Mouse (Mus musculus) ES-E14 (cell line): ENCODE data around the gene Btbd1. TPM values are rescaled to one million over a fixed set of nuclear protein-coding genes. Genes with fewer than 3 reads are reported as not detected.

ENCODE experiments used
- DNase-seq: peaks from one replicate; pipeline ENCODE4 v3.0.0-alpha.2; 2013; ENCODE audit warnings: low read depth, low spot score
- H3K27ac ChIP-seq: 2 replicates; pipeline ENCODE4 v1.5.1; 2012; ENCODE audit warnings: low read depth, mild to moderate bottlenecking, low read length, moderate library complexity, mixed read lengths; ENCODE audit not compliant: poor library complexity, insufficient read depth, severe bottlenecking
- H3K36me3 ChIP-seq: 2 replicates; pipeline ENCODE4 v1.6.1; 2012; ENCODE audit warnings: mild to moderate bottlenecking, low read length, moderate library complexity, mixed read lengths; ENCODE audit not compliant: control insufficient read depth, poor library complexity, insufficient read depth, severe bottlenecking
- H3K4me1 ChIP-seq, 2 experiments: fragments of 150-350 bp in 1 of 2; sonication (generic) in 1 of 2; 2 replicates each; pipeline ENCODE4 v1.6.1; 2012; ENCODE audit warnings: low read length in 2 of 2, mild to moderate bottlenecking in 1 of 2, mixed read lengths in 1 of 2; ENCODE audit not compliant: control insufficient read depth in 2 of 2, insufficient read depth in 2 of 2, poor library complexity in 1 of 2
- H3K4me3 ChIP-seq, 2 experiments: fragments of 150-350 bp in 1 of 2; sonication (generic) in 1 of 2; 2 replicates each; pipeline ENCODE4 v1.5.1; 2012; ENCODE audit warnings: low read length in 2 of 2, low read depth in 1 of 2, mild to moderate bottlenecking in 1 of 2, mixed read lengths in 1 of 2; ENCODE audit not compliant: insufficient read depth in 1 of 2, poor library complexity in 1 of 2, severe bottlenecking in 1 of 2
- H3K9ac ChIP-seq: 2 replicates; pipeline ENCODE4 v1.6.1; 2012; ENCODE audit warnings: low read depth, mild to moderate bottlenecking, low read length, mixed read lengths; ENCODE audit not compliant: poor library complexity, insufficient read depth, severe bottlenecking
- H3K9me3 ChIP-seq: fragments of 150-350 bp; sonication (generic); 2 replicates; pipeline ENCODE4 v1.6.1; 2012; ENCODE audit warnings: low read depth, mild to moderate bottlenecking, low read length; ENCODE audit not compliant: control insufficient read depth, insufficient read depth
- CHD2 ChIP-seq: IDR thresholded peaks from 2 replicates; pipeline ENCODE4 v1.6.1; 2014; ENCODE audit warnings: mild to moderate bottlenecking, low read depth, low read length, inconsistent platforms
- HCFC1 ChIP-seq: IDR thresholded peaks from 2 replicates; pipeline ENCODE4 v1.6.1; 2012; ENCODE audit warnings: low read length, inconsistent platforms, borderline replicate concordance; ENCODE audit not compliant: insufficient read depth
- MAFK ChIP-seq: IDR thresholded peaks from 2 replicates; pipeline ENCODE4 v1.6.1; 2014; ENCODE audit warnings: mild to moderate bottlenecking, low read depth, low read length, inconsistent platforms; ENCODE audit not compliant: insufficient read depth
- ZC3H11A ChIP-seq: IDR thresholded peaks from 2 replicates; pipeline ENCODE4 v1.6.1; 2012; ENCODE audit warnings: low read depth, mild to moderate bottlenecking, inconsistent platforms, low read length, borderline replicate concordance
- ZNF384 ChIP-seq: IDR thresholded peaks from 2 replicates; pipeline ENCODE4 v1.6.1; 2012; ENCODE audit warnings: low read depth, low read length, inconsistent platforms
- in situ Hi-C, 2 experiments: fragments of 600-800 bp; cut with MboI; formaldehyde crosslinking; loops; one replicate each; pipeline ENCODE4 v1.15.1; 2025; ENCODE audit warnings: low sequenced_read_pairs in 2 of 2, inconsistent platforms in 1 of 2; ENCODE audit not compliant: unreplicated experiment in 2 of 2
- total RNA-seq: library from RNA; depleted of rRNA; stranded (reverse); fragments of 300-350 nt; gene quantifications from 2 replicates; pipeline ENCODE4 v1.2.3, GENCODE M21; 2012; rRNA removed

Gene Btbd1
- total RNA-seq, result 26.5 and 28.2 TPM in 2 replicates

DNA sequence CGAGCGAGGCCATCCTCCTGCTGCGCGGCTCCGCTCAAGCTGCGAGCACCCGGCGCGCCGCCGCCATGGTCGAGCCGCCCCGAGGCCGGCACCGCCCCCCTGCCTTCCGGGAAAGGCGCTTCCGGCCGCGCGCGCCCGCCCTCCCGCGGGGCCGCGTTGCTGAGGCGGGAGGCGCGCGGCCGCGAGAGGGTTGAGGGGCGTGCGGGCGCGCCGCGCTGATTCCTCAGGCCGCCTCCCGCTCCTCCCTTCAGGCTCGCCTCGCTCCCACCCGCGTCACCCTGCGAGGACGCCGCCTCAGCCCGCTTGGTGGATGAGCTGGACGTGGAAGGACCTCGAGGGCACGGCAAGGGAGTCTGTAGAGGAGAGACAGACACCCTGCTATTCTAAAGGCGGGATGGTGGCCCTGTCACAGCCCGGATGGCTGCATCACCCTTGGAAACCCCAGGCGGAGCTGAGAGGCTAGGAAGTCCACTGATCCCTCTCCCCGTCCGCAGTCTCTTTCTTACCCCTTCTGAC, at the start of gene Btbd1:
TSS of gene Btbd1 (minus strand) at position 53 of the 516 bp plus-strand sequence.
- Histone ChIP-seq H3K9ac (peak within 1 kb of the TSS; percentile 80), H3K27ac (peak within 1 kb of the TSS; percentile 4; the same call in 1 of the 2 replicates), H3K4me3 (peak within 1 kb of the TSS; percentile 80 to 88), H3K9me3 (no peaks in the 10 kb centered on the region), H3K4me1 (peaks cover 2 to 5% of the 10 kb centered on the region in 2 experiments; a peak in 3 of 4 replicates), H3K36me3 (no peaks in the 10 kb centered on the region)
- TF ChIP-seq HCFC1 (no peak), CHD2 (no peak), ZC3H11A (no peak), ZNF384 (no peak), MAFK (no peak)
- in situ Hi-C loops, result no loop called here
- peak; percentile 62 for DNase-seq

DNA sequence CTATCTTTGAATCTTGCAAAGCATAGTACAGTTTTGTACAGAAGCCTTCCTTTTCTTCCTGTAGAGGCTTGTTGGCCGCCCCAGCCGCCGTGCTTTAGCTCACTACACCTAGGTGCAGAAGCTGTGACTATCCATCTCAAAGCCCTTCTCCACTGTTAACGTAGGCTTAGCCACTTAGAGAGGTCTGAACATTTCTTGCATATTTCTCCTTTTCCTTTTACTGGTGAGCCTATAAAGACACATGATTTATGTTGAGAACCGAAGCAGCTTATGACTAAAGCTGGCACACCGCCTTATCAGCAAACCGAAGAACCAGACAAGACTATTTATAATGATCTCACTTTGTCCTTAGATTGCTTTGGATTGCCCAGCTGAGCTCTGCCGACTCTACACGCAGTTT, 46.1 kb upstream of the Btbd1 start:
- in situ Hi-C loops, result no loop called here
- no peak overlapping the region for H3K27ac ChIP-seq
- TF ChIP-seq ZNF384, result no peak
- no peak for TF ChIP-seq MAFK
- no peak for TF ChIP-seq CHD2
- no peak for TF ChIP-seq HCFC1
- TF ChIP-seq ZC3H11A, result no peak
- no peak overlapping the region for H3K4me3 ChIP-seq
- no peaks in the 10 kb centered on the region for H3K36me3 ChIP-seq
- no peaks in the 10 kb centered on the region; a peak in 1 of 4 replicates for H3K4me1 ChIP-seq
- DNase-seq, result no peak
- no peaks in the 10 kb centered on the region for H3K9me3 ChIP-seq
- H3K9ac ChIP-seq, result no peak overlapping the region

DNA sequence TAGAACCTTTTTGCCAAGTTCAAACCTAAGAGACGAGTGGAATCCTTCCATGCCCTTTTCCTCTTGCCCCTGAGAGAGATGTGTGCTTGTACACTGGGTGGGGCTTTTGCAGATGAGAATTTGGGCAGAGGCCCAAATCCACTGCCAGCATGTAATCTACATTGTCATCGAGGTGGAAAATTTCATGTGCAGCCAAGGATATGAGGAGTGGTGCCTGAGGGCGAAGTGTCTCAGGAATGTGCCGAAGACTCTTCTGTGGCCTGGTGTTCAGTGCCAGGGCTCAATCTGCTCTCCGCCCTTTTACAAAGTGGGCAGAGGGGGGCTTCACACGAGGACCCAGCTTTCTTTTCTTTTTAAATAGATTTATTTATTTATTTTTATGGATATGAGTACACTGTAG, 45.4 kb upstream of the Btbd1 start:
- Histone ChIP-seq H3K36me3 (no peaks in the 10 kb centered on the region), H3K9me3 (no peaks in the 10 kb centered on the region), H3K4me3 (no peak overlapping the region), H3K9ac (no peak overlapping the region), H3K27ac (no peak overlapping the region), H3K4me1 (no peaks in the 10 kb centered on the region; a peak in 1 of 4 replicates)
- in situ Hi-C loops, result no loop called here
- no peak for DNase-seq
- TF ChIP-seq ZC3H11A, result no peak
- TF ChIP-seq HCFC1, result no peak
- TF ChIP-seq ZNF384, result no peak
- TF ChIP-seq CHD2, result no peak
- no peak for TF ChIP-seq MAFK

DNA sequence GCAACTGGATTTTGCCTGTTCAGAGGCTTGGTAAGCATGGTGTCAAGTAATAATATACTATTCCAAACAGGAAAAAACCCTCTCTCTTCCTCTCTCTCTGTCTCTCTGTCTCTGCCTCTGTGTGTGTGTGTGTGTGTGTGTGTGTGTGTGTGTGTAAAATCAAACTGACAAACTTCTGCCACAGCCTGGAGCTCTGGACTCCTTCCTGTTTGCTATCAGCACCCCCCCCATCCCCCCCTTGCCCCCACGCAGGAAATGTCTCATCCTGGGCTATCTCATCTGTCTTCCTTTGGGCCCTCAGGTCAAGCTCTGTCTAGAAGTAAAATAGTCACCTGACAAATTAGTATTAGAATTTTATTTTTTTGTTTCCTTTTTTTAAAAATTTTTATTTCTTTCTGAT, 44.6 kb upstream of the Btbd1 start:
- in situ Hi-C loops, result no loop called here
- no peaks in the 10 kb centered on the region; a peak in 1 of 4 replicates for H3K4me1 ChIP-seq
- no peaks in the 10 kb centered on the region for H3K9me3 ChIP-seq
- H3K27ac ChIP-seq, result no peak overlapping the region
- TF ChIP-seq HCFC1, result no peak
- no peak for TF ChIP-seq ZC3H11A
- no peak for TF ChIP-seq MAFK
- no peak for TF ChIP-seq CHD2
- TF ChIP-seq ZNF384, result no peak
- H3K9ac ChIP-seq, result no peak overlapping the region
- H3K36me3 ChIP-seq, result no peaks in the 10 kb centered on the region
- DNase-seq, result no peak
- no peak overlapping the region for H3K4me3 ChIP-seq
